Mouse (Mus musculus): ENCODE measurements at regions not wholly inside any gene's neighbourhood (a gene's known extent, or its start where the extent isn't known, plus 50 kb on each side); places are given as distances from the start of the nearest gene placed in this dataset.

DNA sequence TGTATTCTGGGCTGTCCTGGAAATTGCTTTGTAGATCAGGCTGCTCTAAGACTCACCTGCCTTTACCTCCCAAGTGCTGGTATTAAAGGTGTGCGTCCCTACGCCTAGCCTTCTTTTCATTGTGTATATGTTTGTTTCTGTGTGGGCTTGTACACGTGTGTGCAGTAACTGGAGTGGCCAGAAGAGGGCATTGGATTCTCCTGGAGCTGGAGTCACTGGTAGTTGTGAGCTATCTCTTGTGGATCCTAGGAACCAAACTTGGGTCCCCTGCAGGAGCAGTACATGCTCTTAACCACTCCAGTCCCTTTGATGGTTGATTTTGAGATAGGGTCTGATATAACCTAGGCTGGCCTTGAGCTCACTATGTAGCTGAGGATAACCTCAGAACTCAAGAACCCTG is 93.2 kb upstream of the Lhx1 start:
- H3K4me2 ChIP-seq (replicated peaks; ENCODE audit: low read depth, low read length) = no peak overlapping the region
- no peaks in the 10 kb centered on the region for H3K9me3 ChIP-seq (ENCODE audit: control insufficient read depth, low read length)
- no peak overlapping the region for H3K27ac ChIP-seq (ENCODE audit: low read depth, low read length)
- 93% methylated on average over 3 of the region's 3 CpGs for WGBS
- DNase-seq (ENCODE audit: low spot score) (no peak), ATAC-seq (ENCODE audit: low FRiP score) (no peak)
- H3K27me3 ChIP-seq (ENCODE audit: control insufficient read depth, insufficient read depth, low read length) = no peaks in the 10 kb centered on the region
- no peaks in the 10 kb centered on the region for H3K36me3 ChIP-seq (ENCODE audit: control insufficient read depth, insufficient read depth, low read length)
- no peak overlapping the region for H3K9ac ChIP-seq (ENCODE audit: low read depth, low read length)
- H3K4me1 ChIP-seq (replicated peaks; ENCODE audit: control insufficient read depth, insufficient read depth, low read length) = no peaks in the 10 kb centered on the region
- H3K4me3 ChIP-seq (ENCODE audit: low read depth, low read length) = no peak overlapping the region

- H3K36me3 ChIP-seq (ENCODE audit: control insufficient read depth, insufficient read depth, low read length) = no peaks in the 10 kb centered on the region
- ATAC-seq (ENCODE audit: low FRiP score) (no peak), DNase-seq (ENCODE audit: low spot score) (no peak)
- H3K4me1 ChIP-seq (replicated peaks; ENCODE audit: control insufficient read depth, insufficient read depth, low read length) = no peaks in the 10 kb centered on the region
- 80% methylated on average over 9 of the region's 9 CpGs for WGBS
- H3K27me3 ChIP-seq (ENCODE audit: control insufficient read depth, insufficient read depth, low read length) = 0 out of 2 replicates have a peak, but pooled peaks cover 2% of the 10 kb centered on the region
- H3K4me3 ChIP-seq (ENCODE audit: low read depth, low read length) = no peak overlapping the region
- H3K27ac ChIP-seq (ENCODE audit: low read depth, low read length) = no peak overlapping the region
- no peak overlapping the region for H3K9ac ChIP-seq (ENCODE audit: low read depth, low read length)
- H3K4me2 ChIP-seq (replicated peaks; ENCODE audit: low read depth, low read length) = no peak overlapping the region
- no peaks in the 10 kb centered on the region for H3K9me3 ChIP-seq (ENCODE audit: control insufficient read depth, low read length)
Observed at GRCm38 (mm10) chr11:84612982-84613720, 87.8 kb upstream of the Lhx1 start.

DNA sequence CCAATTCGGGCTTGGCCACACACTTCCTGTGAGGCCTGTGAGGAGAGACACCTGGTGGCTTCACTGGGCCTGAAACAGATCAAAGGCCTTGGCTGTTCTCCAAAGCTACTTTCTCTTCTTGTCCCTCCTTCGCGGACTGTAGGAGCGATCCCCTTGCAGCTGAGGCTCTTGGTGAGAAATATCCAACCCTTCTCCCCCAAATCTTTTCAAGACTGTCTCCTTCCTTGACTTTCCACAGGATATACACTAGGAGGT is 86.2 kb upstream of the Lhx1 start:
- H3K4me2 ChIP-seq (replicated peaks; ENCODE audit: low read depth, low read length) = no peak overlapping the region
- WGBS = 77% methylated on average over 4 of the region's 4 CpGs
- no peak overlapping the region for H3K27ac ChIP-seq (ENCODE audit: low read depth, low read length)
- no peak overlapping the region for H3K9ac ChIP-seq (ENCODE audit: low read depth, low read length)
- H3K9me3 ChIP-seq (ENCODE audit: control insufficient read depth, low read length) = no peaks in the 10 kb centered on the region
- ATAC-seq (ENCODE audit: low FRiP score) (no peak), DNase-seq (ENCODE audit: low spot score) (no peak)
- no peaks in the 10 kb centered on the region for H3K4me1 ChIP-seq (replicated peaks; ENCODE audit: control insufficient read depth, insufficient read depth, low read length)
- no peaks in the 10 kb centered on the region for H3K36me3 ChIP-seq (ENCODE audit: control insufficient read depth, insufficient read depth, low read length)
- 0 out of 2 replicates have a peak, but pooled peaks cover 2% of the 10 kb centered on the region for H3K27me3 ChIP-seq (ENCODE audit: control insufficient read depth, insufficient read depth, low read length)
- H3K4me3 ChIP-seq (ENCODE audit: low read depth, low read length) = no peak overlapping the region

GRCm38 (mm10) chr11:84610774-84611624 is 85.7 kb upstream of the Lhx1 start:
- no peaks in the 10 kb centered on the region for H3K9me3 ChIP-seq (ENCODE audit: control insufficient read depth, low read length)
- H3K4me3 ChIP-seq (ENCODE audit: low read depth, low read length) = no peak overlapping the region
- WGBS = 75% methylated on average over 7 of the region's 7 CpGs
- no peaks in the 10 kb centered on the region for H3K4me1 ChIP-seq (replicated peaks; ENCODE audit: control insufficient read depth, insufficient read depth, low read length)
- H3K9ac ChIP-seq (ENCODE audit: low read depth, low read length) = no peak overlapping the region
- H3K27me3 ChIP-seq (ENCODE audit: control insufficient read depth, insufficient read depth, low read length) = 0 out of 2 replicates have a peak, but pooled peaks cover 2% of the 10 kb centered on the region
- no peaks in the 10 kb centered on the region for H3K36me3 ChIP-seq (ENCODE audit: control insufficient read depth, insufficient read depth, low read length)
- no peak for ATAC-seq (ENCODE audit: low FRiP score)
- H3K27ac ChIP-seq (ENCODE audit: low read depth, low read length) = no peak overlapping the region
- H3K4me2 ChIP-seq (replicated peaks; ENCODE audit: low read depth, low read length) = no peak overlapping the region
- no peak for DNase-seq (ENCODE audit: low spot score)

DNA sequence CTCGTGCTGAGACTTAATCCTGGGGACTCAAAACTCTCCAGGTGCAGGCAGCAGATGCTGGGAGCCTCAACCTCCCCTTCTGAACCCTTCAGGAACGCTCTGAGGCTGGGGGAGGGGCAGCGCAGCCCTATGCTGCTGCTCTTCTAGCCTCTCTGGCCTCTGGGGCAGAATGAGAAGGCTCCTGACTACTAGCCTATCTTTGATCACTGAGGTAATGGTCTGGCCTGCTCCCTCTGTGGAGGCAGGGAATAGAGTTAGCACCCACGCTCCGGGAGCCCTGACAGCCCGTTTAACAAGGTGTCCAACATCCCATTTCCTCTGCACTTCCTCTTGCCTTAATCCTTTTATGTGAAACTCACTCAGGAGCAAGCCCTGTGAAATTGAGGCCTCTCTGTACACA is 79.4 kb upstream of the Lhx1 start:
- H3K4me1 ChIP-seq (replicated peaks; ENCODE audit: control insufficient read depth, insufficient read depth, low read length) = peaks cover 2% of the 10 kb centered on the region
- H3K27me3 ChIP-seq (ENCODE audit: control insufficient read depth, insufficient read depth, low read length) = no peaks in the 10 kb centered on the region
- no peak for ATAC-seq (ENCODE audit: low FRiP score)
- H3K36me3 ChIP-seq (ENCODE audit: control insufficient read depth, insufficient read depth, low read length) = no peaks in the 10 kb centered on the region
- H3K4me3 ChIP-seq (ENCODE audit: low read depth, low read length) = no peak overlapping the region
- H3K9me3 ChIP-seq (ENCODE audit: control insufficient read depth, low read length) = no peaks in the 10 kb centered on the region
- H3K9ac ChIP-seq (ENCODE audit: low read depth, low read length) = no peak overlapping the region
- DNase-seq (ENCODE audit: low spot score) = peak; percentile 29
- WGBS = 12% methylated on average over 6 of the region's 6 CpGs
- H3K4me2 ChIP-seq (replicated peaks; ENCODE audit: low read depth, low read length) = no peak overlapping the region
- H3K27ac ChIP-seq (ENCODE audit: low read depth, low read length) = no peak overlapping the region

DNA sequence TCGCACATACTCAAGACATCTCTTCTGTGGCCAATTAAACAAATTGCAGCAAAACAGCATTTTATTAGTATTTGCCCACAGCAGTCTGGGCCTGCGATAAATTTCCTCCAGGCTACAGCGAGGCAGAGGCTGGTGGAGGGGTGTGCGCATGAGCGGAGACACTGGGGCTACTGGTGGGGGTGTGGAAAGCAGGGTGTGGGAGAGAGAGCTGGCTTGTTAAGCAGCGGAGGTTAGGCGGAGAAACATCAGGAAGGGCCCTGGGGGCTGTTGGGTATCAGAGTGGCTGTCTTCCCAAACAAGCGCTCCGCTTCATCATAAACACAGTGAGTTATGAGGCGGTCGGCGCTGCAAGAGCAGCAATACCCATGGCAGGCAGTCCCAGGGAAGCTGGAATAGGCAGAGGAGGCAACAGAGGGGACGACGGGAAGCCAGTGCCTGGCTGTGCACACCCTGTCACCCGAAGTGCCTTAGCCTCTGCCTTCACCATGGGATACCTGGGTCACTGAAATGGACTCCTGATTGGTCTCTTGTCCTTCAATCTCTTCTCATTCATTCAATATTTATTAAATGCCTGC is 74.0 kb upstream of the Lhx1 start:
- WGBS = 58% methylated on average over 15 of the region's 15 CpGs
- peaks cover 2% of the 10 kb centered on the region for H3K4me1 ChIP-seq (replicated peaks; ENCODE audit: control insufficient read depth, insufficient read depth, low read length)
- no peak overlapping the region for H3K4me3 ChIP-seq (ENCODE audit: low read depth, low read length)
- DNase-seq (ENCODE audit: low spot score) (peak; percentile 37), ATAC-seq (ENCODE audit: low FRiP score) (no peak)
- H3K9me3 ChIP-seq (ENCODE audit: control insufficient read depth, low read length) = no peaks in the 10 kb centered on the region
- no peaks in the 10 kb centered on the region for H3K36me3 ChIP-seq (ENCODE audit: control insufficient read depth, insufficient read depth, low read length)
- no peak overlapping the region for H3K4me2 ChIP-seq (replicated peaks; ENCODE audit: low read depth, low read length)
- H3K9ac ChIP-seq (ENCODE audit: low read depth, low read length) = no peak overlapping the region
- H3K27ac ChIP-seq (ENCODE audit: low read depth, low read length) = peak overlapping the region; percentile 27; the same call in 1 of the 2 replicates
- no peaks in the 10 kb centered on the region for H3K27me3 ChIP-seq (ENCODE audit: control insufficient read depth, insufficient read depth, low read length)

GRCm38 (mm10) chr11:84597572-84598295 is 72.4 kb upstream of the Lhx1 start:
- DNase-seq (ENCODE audit: low spot score) = no peak
- H3K27me3 ChIP-seq (ENCODE audit: control insufficient read depth, insufficient read depth, low read length) = no peaks in the 10 kb centered on the region; the same call in 1 of the 2 replicates

DNA sequence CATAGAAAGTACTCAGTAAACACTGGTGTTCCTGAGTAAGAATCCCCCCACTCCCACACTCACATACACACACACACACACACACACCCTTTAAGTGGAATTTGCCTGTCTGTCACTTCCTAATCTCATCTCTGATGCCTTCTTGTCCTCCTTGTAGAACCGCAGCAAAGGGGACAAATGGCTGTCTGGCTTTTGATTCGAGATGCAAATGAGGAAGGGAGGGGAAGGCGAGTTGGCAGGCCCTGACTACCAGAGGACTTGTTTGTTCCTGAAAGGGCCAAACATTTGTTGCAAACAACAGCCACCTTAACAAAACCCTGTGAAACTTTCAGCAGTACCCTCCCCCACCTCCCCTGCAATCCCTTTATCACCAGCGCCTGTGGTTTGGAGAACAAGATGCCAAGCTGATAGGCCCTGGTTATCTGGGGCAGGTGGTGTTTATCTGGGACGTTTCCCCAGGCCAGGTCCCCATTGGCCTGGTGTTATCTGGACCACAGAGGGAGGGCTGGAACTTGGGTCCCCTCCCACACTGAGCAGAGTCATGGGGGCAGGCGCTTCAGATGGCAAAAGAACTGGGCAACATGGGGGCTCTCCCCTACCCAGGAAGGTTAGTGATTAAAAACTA is 67.5 kb upstream of the Lhx1 start:
- Histone ChIP-seq H3K36me3 (ENCODE audit: control insufficient read depth, insufficient read depth, low read length) (no peaks in the 10 kb centered on the region), H3K9ac (ENCODE audit: low read depth, low read length) (no peak overlapping the region), H3K4me2 (replicated peaks; ENCODE audit: low read depth, low read length) (no peak overlapping the region), H3K27me3 (ENCODE audit: control insufficient read depth, insufficient read depth, low read length) (peaks cover 2% of the 10 kb centered on the region; the same call in 1 of the 2 replicates), H3K9me3 (ENCODE audit: control insufficient read depth, low read length) (no peaks in the 10 kb centered on the region), H3K4me1 (replicated peaks; ENCODE audit: control insufficient read depth, insufficient read depth, low read length) (no peaks in the 10 kb centered on the region), H3K27ac (ENCODE audit: low read depth, low read length) (no peak overlapping the region), H3K4me3 (ENCODE audit: low read depth, low read length) (no peak overlapping the region)
- ATAC-seq (ENCODE audit: low FRiP score) (no peak), DNase-seq (ENCODE audit: low spot score) (no peak)
- WGBS = 35% methylated on average over 6 of the region's 6 CpGs

More at GRCm38 (mm10) chr11:84597572-84598295, 72.4 kb upstream of the Lhx1 start:
- Histone ChIP-seq H3K4me3 (ENCODE audit: low read depth, low read length) (no peak overlapping the region), H3K9ac (ENCODE audit: low read depth, low read length) (no peak overlapping the region), H3K4me2 (replicated peaks; ENCODE audit: low read depth, low read length) (no peak overlapping the region), H3K4me1 (replicated peaks; ENCODE audit: control insufficient read depth, insufficient read depth, low read length) (peaks cover 2% of the 10 kb centered on the region; the same call in 1 of the 2 replicates), H3K27ac (ENCODE audit: low read depth, low read length) (no peak overlapping the region), H3K9me3 (ENCODE audit: control insufficient read depth, low read length) (no peaks in the 10 kb centered on the region), H3K36me3 (ENCODE audit: control insufficient read depth, insufficient read depth, low read length) (no peaks in the 10 kb centered on the region)
- no peak for ATAC-seq (ENCODE audit: low FRiP score)
- 88% methylated on average over 9 of the region's 9 CpGs for WGBS

Data from hindbrain, embryonic 11.5 days (tissue).